Mouse (Mus musculus) forebrain, postnatal 0 days (tissue): Measurements from ENCODE around the gene Gm20532. TPM values are rescaled to one million over a fixed set of nuclear protein-coding genes. Genes with fewer than 3 reads are reported as not detected.

Experiments
- ATAC-seq: fragments of 200-750 bp; cut with Nextera tagmentation; 2 replicates; pipeline ENCODE4 v1.8.0; 2017; ENCODE audit warnings: mild to moderate bottlenecking, moderate library complexity
- DNase-seq: peaks from one replicate; pipeline ENCODE4 v3.0.0-alpha.2; 2015
- H3K27ac ChIP-seq: fragments of 300-500 bp; sonication (generic); 2 replicates; pipeline ENCODE4 v1.5.1; 2014; ENCODE audit warnings: low read depth, mild to moderate bottlenecking, antibody characterized with exemption, low read length, moderate library complexity, mixed read lengths
- H3K27me3 ChIP-seq: fragments of 300-500 bp; sonication (generic); 2 replicates; pipeline ENCODE4 v1.6.1; 2014; ENCODE audit warnings: mild to moderate bottlenecking, low read length, mixed read lengths; ENCODE audit not compliant: insufficient read depth
- H3K36me3 ChIP-seq: fragments of 300-500 bp; sonication (generic); 2 replicates; pipeline ENCODE4 v1.6.1; 2014; ENCODE audit warnings: mild to moderate bottlenecking, moderate library complexity; ENCODE audit not compliant: insufficient read depth
- H3K4me1 ChIP-seq: fragments of 300-500 bp; sonication (generic); 2 replicates; pipeline ENCODE4 v1.6.1; 2014; ENCODE audit warnings: antibody characterized with exemption; ENCODE audit not compliant: insufficient read depth
- H3K4me2 ChIP-seq: fragments of 300-500 bp; sonication (generic); 2 replicates; pipeline ENCODE4 v1.6.1; 2014; ENCODE audit warnings: low read depth, mild to moderate bottlenecking, moderate library complexity
- H3K4me3 ChIP-seq: fragments of 300-500 bp; sonication (generic); 2 replicates; pipeline ENCODE4 v1.5.1; 2014; ENCODE audit warnings: low read depth, low read length, mixed read lengths
- H3K9ac ChIP-seq: fragments of 300-500 bp; sonication (generic); 2 replicates; pipeline ENCODE4 v1.6.1; 2014; ENCODE audit warnings: mild to moderate bottlenecking
- H3K9me3 ChIP-seq: fragments of 300-500 bp; sonication (generic); 2 replicates; pipeline ENCODE4 v1.6.1; 2016; ENCODE audit warnings: low read length
- CTCF ChIP-seq: sonication (generic); IDR thresholded peaks from 2 replicates; pipeline ENCODE4 v1.5.1; 2016; ENCODE audit warnings: antibody characterized with exemption, control low read depth, low read depth
- WGBS: fragments of 180-500 bp; shearing (Covaris S2); extraction: QIAGEN DNeasy Blood & Tissue Kit; methylation state at CpG from one replicate; pipeline ENCODE4 v1.1.7; 2014; 5-methylcytosine and 5-hydroxymethylcytosine counted together
- polyA plus RNA-seq: library from polyadenylated mRNA; unstranded; fragments of >200 nt; fragmentation: Nextera tagmentation; extraction: Ambion mirVana; gene quantifications from 2 replicates; pipeline ENCODE4 v1.2.1, GENCODE M21; 2015
- total RNA-seq: library from RNA; depleted of rRNA; stranded (reverse); fragments of >200 nt; gene quantifications from 2 replicates; pipeline ENCODE4 v1.2.3, GENCODE M21; 2014

Gene Gm20532
- total and polyA plus RNA-seq, 2 experiments from 2014 or later: not detected

- H3K9me3 ChIP-seq: no peaks in the 10 kb centered on the region
- no peak overlapping the region for H3K4me2 ChIP-seq
- peak; percentile 37 for TF ChIP-seq CTCF
- no peak overlapping the region for H3K9ac ChIP-seq
- H3K4me1 ChIP-seq: no peaks in the 10 kb centered on the region
- H3K27me3 ChIP-seq: no peaks in the 10 kb centered on the region
- H3K27ac ChIP-seq: no peak overlapping the region
- H3K36me3 ChIP-seq: no peaks in the 10 kb centered on the region
- DNase-seq: no peak
- no peak overlapping the region for H3K4me3 ChIP-seq
- 37% methylated on average over 2 of the region's 2 CpGs for WGBS
- peak; percentile 48; the same call in 1 of the 2 replicates for ATAC-seq
Measured at GRCm38 (mm10) chr2:26547481-26547880, 39.0 kb upstream of the Gm20532 start.

GRCm38 (mm10) chr2:26549801-26550200 is 36.6 kb upstream of the Gm20532 start:
- no peak for TF ChIP-seq CTCF
- H3K27me3 ChIP-seq: no peaks in the 10 kb centered on the region
- no peak overlapping the region for H3K4me3 ChIP-seq
- H3K4me1 ChIP-seq: no peaks in the 10 kb centered on the region
- no peaks in the 10 kb centered on the region for H3K9me3 ChIP-seq
- H3K36me3 ChIP-seq: no peaks in the 10 kb centered on the region
- no peak overlapping the region for H3K4me2 ChIP-seq
- H3K27ac ChIP-seq: no peak overlapping the region
- 82% methylated on average over 10 of the region's 10 CpGs for WGBS
- DNase-seq (no peak), ATAC-seq (no peak)
- no peak overlapping the region for H3K9ac ChIP-seq

- Histone ChIP-seq H3K27ac (no peak overlapping the region), H3K4me2 (no peak overlapping the region), H3K36me3 (no peaks in the 10 kb centered on the region), H3K9ac (no peak overlapping the region), H3K4me3 (no peak overlapping the region), H3K4me1 (no peaks in the 10 kb centered on the region), H3K27me3 (no peaks in the 10 kb centered on the region), H3K9me3 (no peaks in the 10 kb centered on the region)
- DNase-seq (no peak), ATAC-seq (no peak)
- TF ChIP-seq CTCF: no peak
- 63% methylated on average over 3 of the region's 3 CpGs for WGBS
Measured at GRCm38 (mm10) chr2:26550205-26550604, 36.2 kb upstream of the Gm20532 start.

- no peaks in the 10 kb centered on the region for H3K27me3 ChIP-seq
- TF ChIP-seq CTCF: no peak
- DNase-seq: no peak
- 50% methylated on average over 3 of the region's 3 CpGs for WGBS
- no peak overlapping the region for H3K27ac ChIP-seq
- H3K36me3 ChIP-seq: no peaks in the 10 kb centered on the region
- H3K9ac ChIP-seq: no peak overlapping the region
- H3K9me3 ChIP-seq: no peaks in the 10 kb centered on the region
- ATAC-seq: no peak
- no peak overlapping the region for H3K4me2 ChIP-seq
- no peaks in the 10 kb centered on the region for H3K4me1 ChIP-seq
- no peak overlapping the region for H3K4me3 ChIP-seq
Measured at GRCm38 (mm10) chr2:26550777-26551176, 35.7 kb upstream of the Gm20532 start.

- H3K4me3 ChIP-seq: no peak overlapping the region
- no peak for ATAC-seq
- no peak for DNase-seq
- no peak overlapping the region for H3K27ac ChIP-seq
- no peak for TF ChIP-seq CTCF
- no peaks in the 10 kb centered on the region for H3K4me1 ChIP-seq
- no peaks in the 10 kb centered on the region for H3K9me3 ChIP-seq
- no peak overlapping the region for H3K9ac ChIP-seq
- 75% methylated on average over 8 of the region's 8 CpGs for WGBS
- H3K36me3 ChIP-seq: no peaks in the 10 kb centered on the region
- H3K4me2 ChIP-seq: no peak overlapping the region
- H3K27me3 ChIP-seq: no peaks in the 10 kb centered on the region
Measured at GRCm38 (mm10) chr2:26551446-26551845, 35.0 kb upstream of the Gm20532 start.

GRCm38 (mm10) chr2:26552066-26552465 is 34.4 kb upstream of the Gm20532 start:
- Histone ChIP-seq H3K27me3 (no peaks in the 10 kb centered on the region), H3K9me3 (no peaks in the 10 kb centered on the region), H3K4me1 (no peaks in the 10 kb centered on the region), H3K4me2 (no peak overlapping the region), H3K27ac (no peak overlapping the region), H3K36me3 (no peaks in the 10 kb centered on the region), H3K4me3 (no peak overlapping the region), H3K9ac (no peak overlapping the region)
- TF ChIP-seq CTCF: no peak
- WGBS: 87% methylated on average over 2 of the region's 2 CpGs
- DNase-seq (no peak), ATAC-seq (no peak)

GRCm38 (mm10) chr2:26553904-26554303 is 32.5 kb upstream of the Gm20532 start:
- no peak for TF ChIP-seq CTCF
- WGBS: 82% methylated on average over 9 of the region's 9 CpGs
- H3K4me3 ChIP-seq: no peak overlapping the region

GRCm38 (mm10) chr2:26555076-26555475 is 31.4 kb upstream of the Gm20532 start:
- TF ChIP-seq CTCF: no peak
- WGBS: 57% methylated on average over 4 of the region's 4 CpGs
- no peaks in the 10 kb centered on the region for H3K27me3 ChIP-seq
- no peak overlapping the region for H3K4me3 ChIP-seq
- no peak overlapping the region for H3K9ac ChIP-seq
- no peaks in the 10 kb centered on the region for H3K9me3 ChIP-seq
- ATAC-seq: no peak
- H3K4me1 ChIP-seq: no peaks in the 10 kb centered on the region
- DNase-seq: no peak
- no peaks in the 10 kb centered on the region for H3K36me3 ChIP-seq
- H3K27ac ChIP-seq: no peak overlapping the region
- no peak overlapping the region for H3K4me2 ChIP-seq

More at GRCm38 (mm10) chr2:26553904-26554303, 32.5 kb upstream of the Gm20532 start:
- no peak overlapping the region for H3K4me2 ChIP-seq
- no peak overlapping the region for H3K9ac ChIP-seq
- ATAC-seq: no peak
- H3K36me3 ChIP-seq: no peaks in the 10 kb centered on the region
- H3K4me1 ChIP-seq: no peaks in the 10 kb centered on the region
- no peak for DNase-seq
- H3K27me3 ChIP-seq: no peaks in the 10 kb centered on the region
- no peaks in the 10 kb centered on the region for H3K9me3 ChIP-seq
- no peak overlapping the region for H3K27ac ChIP-seq
